Mouse (Mus musculus) cortical plate, adult 2 months (tissue): ENCODE data around the gene Olfr525. TPM values are rescaled to one million over a fixed set of nuclear protein-coding genes. Genes with fewer than 3 reads are reported as not detected.

Experiments used
- H3K27ac ChIP-seq: fragments of 200-500 bp; 2 replicates; pipeline ENCODE4 v1.5.1; 2012; ENCODE audit warnings: low read length, control low read depth, inconsistent platforms; ENCODE audit not compliant: insufficient read depth
- H3K4me1 ChIP-seq: fragments of 200-500 bp; 2 replicates; pipeline ENCODE4 v1.6.1; 2011; ENCODE audit warnings: low read length; ENCODE audit not compliant: control insufficient read depth, insufficient read depth
- H3K4me3 ChIP-seq: fragments of 200-500 bp; 2 replicates; pipeline ENCODE4 v1.5.1; 2011; ENCODE audit warnings: mild to moderate bottlenecking, low read length, control low read depth; ENCODE audit not compliant: insufficient read depth
- CTCF ChIP-seq: fragments of 200-500 bp; IDR thresholded peaks from 2 replicates; pipeline ENCODE4 v1.5.1; 2011; ENCODE audit warnings: mild to moderate bottlenecking, control low read depth, low read length; ENCODE audit not compliant: insufficient read depth; ENCODE audit errors: extremely low read depth
- POLR2A ChIP-seq: fragments of 200-500 bp; IDR thresholded peaks from 2 replicates; pipeline ENCODE4 v1.6.1; 2011; ENCODE audit warnings: mild to moderate bottlenecking, low read length, control low read depth; ENCODE audit not compliant: insufficient read depth; ENCODE audit errors: extremely low read depth
- polyA plus RNA-seq: library from polyadenylated mRNA; depleted of rRNA; stranded (reverse); fragments of >200 nt; gene quantifications from 2 replicates; pipeline ENCODE4 v1.2.3, GENCODE M21; 2012; rRNA removed

Olfr525 gene
- not detected in 2 replicates for polyA plus RNA-seq

GRCm38 (mm10) chr7:140320558-140320957, at the start of gene Olfr525:
TSS of gene Olfr525 (plus strand) at chr7:140320858.
- H3K4me1 ChIP-seq, result no peaks in the 10 kb centered on the region
- no peak within 1 kb of the TSS for H3K27ac ChIP-seq
- TF ChIP-seq CTCF (no peak), POLR2A (no peak)

GRCm38 (mm10) chr7:140295746-140296145, 24.9 kb upstream of the Olfr525 start:
- TF ChIP-seq CTCF (no peak), POLR2A (no peak)
- Histone ChIP-seq H3K27ac (no peak overlapping the region), H3K4me3 (no peak overlapping the region), H3K4me1 (no peaks in the 10 kb centered on the region)

More at GRCm38 (mm10) chr7:140320558-140320957, at the start of gene Olfr525:
- no peak within 1 kb of the TSS for H3K4me3 ChIP-seq

GRCm38 (mm10) chr7:140296876-140297275, 23.8 kb upstream of the Olfr525 start:
- H3K4me3 ChIP-seq, result no peak overlapping the region
- TF ChIP-seq CTCF (no peak), POLR2A (no peak)

GRCm38 (mm10) chr7:140299416-140299815, 21.2 kb upstream of the Olfr525 start:
- no peak overlapping the region for H3K27ac ChIP-seq
- H3K4me1 ChIP-seq, result no peaks in the 10 kb centered on the region
- no peak for TF ChIP-seq POLR2A
- TF ChIP-seq CTCF, result no peak
- no peak overlapping the region for H3K4me3 ChIP-seq

More at GRCm38 (mm10) chr7:140296876-140297275, 23.8 kb upstream of the Olfr525 start:
- Histone ChIP-seq H3K27ac (no peak overlapping the region), H3K4me1 (no peaks in the 10 kb centered on the region)

- Histone ChIP-seq H3K4me1 (no peaks in the 10 kb centered on the region), H3K27ac (no peak overlapping the region), H3K4me3 (no peak overlapping the region)
- TF ChIP-seq CTCF (no peak), POLR2A (no peak)
Measured at GRCm38 (mm10) chr7:140319861-140320385, 735 bp upstream of the Olfr525 start.

GRCm38 (mm10) chr7:140321135-140321534, 477 bp downstream of the Olfr525 start:
- TF ChIP-seq CTCF (no peak), POLR2A (no peak)
- Histone ChIP-seq H3K4me3 (no peak overlapping the region), H3K27ac (no peak overlapping the region), H3K4me1 (no peaks in the 10 kb centered on the region)

GRCm38 (mm10) chr7:140329766-140330304, 9.2 kb downstream of the Olfr525 start:
- TF ChIP-seq CTCF, result no peak
- no peak for TF ChIP-seq POLR2A
- H3K4me1 ChIP-seq, result no peaks in the 10 kb centered on the region
- no peak overlapping the region for H3K4me3 ChIP-seq
- no peak overlapping the region for H3K27ac ChIP-seq

- H3K27ac ChIP-seq, result no peak within 1 kb of the TSS
- H3K4me3 ChIP-seq, result no peak within 1 kb of the TSS
- no peak for TF ChIP-seq POLR2A
- no peak for TF ChIP-seq CTCF
- H3K4me1 ChIP-seq, result no peaks in the 10 kb centered on the region
Measured at GRCm38 (mm10) chr7:140333717-140334116, 13.1 kb downstream of the Olfr525 start, which contains the start of gene Olfr527. TSS of gene Olfr527 (plus strand) at chr7:140334017.

- Histone ChIP-seq H3K27ac (no peak within 1 kb of the TSS), H3K4me1 (no peaks in the 10 kb centered on the region), H3K4me3 (no peak within 1 kb of the TSS)
- TF ChIP-seq POLR2A, result no peak
- TF ChIP-seq CTCF, result no peak
Measured at GRCm38 (mm10) chr7:140361571-140361970, 40.9 kb downstream of the Olfr525 start, which contains the start of gene Olfr60. TSS of gene Olfr60 (minus strand) at chr7:140361671.

GRCm38 (mm10) chr7:140374300-140374699, 53.6 kb downstream of the Olfr525 start:
- no peak for TF ChIP-seq POLR2A
- no peak for TF ChIP-seq CTCF
- no peaks in the 10 kb centered on the region for H3K4me1 ChIP-seq
- no peak overlapping the region for H3K27ac ChIP-seq
- H3K4me3 ChIP-seq, result no peak overlapping the region

GRCm38 (mm10) chr7:140376231-140376630, 55.6 kb downstream of the Olfr525 start, which contains the start of gene Olfr530:
TSS of gene Olfr530 (minus strand) at chr7:140376331.
- H3K4me1 ChIP-seq, result no peaks in the 10 kb centered on the region
- TF ChIP-seq POLR2A (no peak), CTCF (no peak)
- H3K4me3 ChIP-seq, result no peak within 1 kb of the TSS
- no peak within 1 kb of the TSS for H3K27ac ChIP-seq
